Mouse (Mus musculus) cortical plate, adult 2 months (tissue): ENCODE measurements around the gene Olfr666.
"Not testable (repeated sequence)": the region's sequence is repeated elsewhere in the genome, so short reads cannot be mapped to it uniquely, and the experiment has no call there.

Experiments
- CTCF ChIP-seq: fragments of 200-500 bp; IDR thresholded peaks from 2 replicates; pipeline ENCODE4 v1.5.1; 2011; ENCODE audit warnings: mild to moderate bottlenecking, control low read depth, low read length; ENCODE audit not compliant: insufficient read depth; ENCODE audit errors: extremely low read depth
- POLR2A ChIP-seq: fragments of 200-500 bp; IDR thresholded peaks from 2 replicates; pipeline ENCODE4 v1.6.1; 2011; ENCODE audit warnings: mild to moderate bottlenecking, low read length, control low read depth; ENCODE audit not compliant: insufficient read depth; ENCODE audit errors: extremely low read depth

GRCm38 (mm10) chr7:104856709-104857108 is 39.0 kb downstream of the Olfr666 start, which contains the start of gene Usp17la:
- TF ChIP-seq POLR2A, CTCF: not testable (repeated sequence)
